Comparison of ENCODE assay signal across 9 mouse cellular contexts in the genomic region with DNA sequence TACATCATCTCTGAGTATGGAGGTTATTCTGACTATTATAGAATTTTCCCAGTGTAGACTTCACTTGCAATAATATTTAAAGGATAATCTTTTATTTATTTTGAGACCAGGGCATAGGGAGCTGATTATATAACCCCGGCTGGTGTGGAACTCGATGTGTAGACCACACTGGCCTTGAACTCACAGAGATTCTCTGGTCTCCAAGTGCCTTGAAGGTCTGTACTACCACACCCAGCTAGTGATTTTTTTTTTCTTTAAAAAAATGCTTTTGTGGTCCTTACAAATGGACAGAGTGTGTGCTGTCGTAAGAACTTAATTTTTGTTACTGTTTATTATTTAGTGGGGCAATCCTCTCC. TPM values are rescaled to one million over a fixed set of nuclear protein-coding genes. Genes with fewer than 3 reads are reported as not detected.
A peak's percentile ranks its signal among the peaks of the same experiment; 100 is the strongest.
DNase-seq lines count a peak whose midpoint lies in the region; ATAC-seq and TF ChIP-seq lines count a peak whose summit lies in the region.
"Had no signal": no experiment of that assay in that cellular context is flagged by ENCODE, and none has a peak within 500 bp of the region (broad histone marks: within the 10 kb centered on the region; RNA-seq: fewer than 3 reads in every experiment).

No protein-coding gene starts in this region.

- H3K4me2 ChIP-seq in heart, embryonic 13.5 days = peak overlapping the region; percentile 74
- H3K4me2 ChIP-seq in hindbrain, embryonic 11.5 days (replicated peaks; ENCODE audit: low read depth, low read length) = peak overlapping the region; percentile 67

- H3K4me3 ChIP-seq in heart, embryonic 13.5 days = peak overlapping the region; percentile 98
- H3K4me3 ChIP-seq in bone marrow macrophage, adult 2 months (ENCODE audit: insufficient read depth, low read length) = peak overlapping the region; percentile 27; the same call in 1 of the 2 replicates
- H3K4me3 ChIP-seq in hindbrain, embryonic 11.5 days (ENCODE audit: low read depth, low read length) = peak overlapping the region; percentile 98
- H3K4me3 ChIP-seq in midbrain, embryonic 10.5 days = peak overlapping the region; percentile 94

- no peak for TF ChIP-seq POLR2A in bone marrow macrophage, adult 2 months (IDR thresholded peaks at IDR 0.05; ENCODE audit: borderline replicate concordance, low read depth, low read length)

- no peak for TF ChIP-seq CTCF in bone marrow macrophage, adult 2 months (IDR thresholded peaks at IDR 0.05; ENCODE audit: low read depth, low read length)

- peak overlapping the region; percentile 99 for H3K9ac ChIP-seq in heart, embryonic 13.5 days
- H3K9ac ChIP-seq in hindbrain, embryonic 11.5 days (ENCODE audit: low read depth, low read length) = no peak overlapping the region

- 60% methylated on average over 3 of the region's 3 CpGs for WGBS in heart, embryonic 13.5 days
- WGBS in hindbrain, embryonic 11.5 days = 64% methylated on average over 3 of the region's 3 CpGs
- 74% methylated on average over 3 of the region's 3 CpGs for WGBS in midbrain, embryonic 10.5 days

- DNase-seq in heart, adult 9 months (ENCODE audit: low spot score in 2 of 2) = no peak
- DNase-seq in hindbrain, embryonic 11.5 days (ENCODE audit: low spot score) = no peak
- no peak for DNase-seq in midbrain, embryonic 10.5 days (ENCODE audit: low spot score)
- DNase-seq in left cerebral cortex, postnatal 36 days (ENCODE audit: low spot score in 2 of 2) = no peak
- no peak for DNase-seq in frontal cortex, postnatal 25 days (ENCODE audit: low spot score in 2 of 2)
- DNase-seq: spleen, adult 18-20 months had no signal

- H3K27ac ChIP-seq in heart, embryonic 13.5 days (replicated peaks) = no peak overlapping the region
- no peak overlapping the region for H3K27ac ChIP-seq in bone marrow macrophage, adult 2 months (ENCODE audit: insufficient read depth, low read depth, low read length)
- no peak overlapping the region for H3K27ac ChIP-seq in hindbrain, embryonic 11.5 days (ENCODE audit: low read depth, low read length)
- no peak overlapping the region for H3K27ac ChIP-seq in midbrain, embryonic 10.5 days (replicated peaks)

- no peaks in the 10 kb centered on the region for H3K36me3 ChIP-seq in heart, embryonic 13.5 days
- H3K36me3 ChIP-seq in hindbrain, embryonic 11.5 days (ENCODE audit: control insufficient read depth, insufficient read depth, low read length) = no peaks in the 10 kb centered on the region
- H3K36me3 ChIP-seq in midbrain, embryonic 10.5 days = peaks cover 9% of the 10 kb centered on the region

- H3K4me1 ChIP-seq in heart, embryonic 13.5 days = peaks cover 29% of the 10 kb centered on the region
- H3K4me1 ChIP-seq in bone marrow macrophage, adult 2 months (ENCODE audit: control insufficient read depth, insufficient read depth, low read length) = peaks cover 18% of the 10 kb centered on the region
- H3K4me1 ChIP-seq in hindbrain, embryonic 11.5 days (replicated peaks; ENCODE audit: control insufficient read depth, insufficient read depth, low read length) = no peaks in the 10 kb centered on the region; the same call in 1 of the 2 replicates
- H3K4me1 ChIP-seq in midbrain, embryonic 10.5 days = peaks cover 27% of the 10 kb centered on the region

- ATAC-seq in heart, embryonic 13.5 days (ENCODE audit: extremely low read depth, insufficient number of reproducible peaks, low FRiP score, low TSS enrichment) = no peak
- ATAC-seq in hindbrain, embryonic 11.5 days (ENCODE audit: low FRiP score) = no peak
- ATAC-seq in megakaryocyte-erythroid progenitor cell, adult 5-6 weeks (replicated peaks; ENCODE audit: low FRiP score, low TSS enrichment, poor library complexity, severe bottlenecking) = no peak

- intact Hi-C loops in left cerebral cortex, postnatal 36 days (cut with DNase I) = loop anchor here (2.0 to 5.0 kb wide), 2 partner anchors 82 to 131 kb away; a partner anchor contains a TSS

- H3K9me3 ChIP-seq in heart, embryonic 13.5 days = no peaks in the 10 kb centered on the region
- H3K9me3 ChIP-seq in hindbrain, embryonic 11.5 days (ENCODE audit: control insufficient read depth, low read length) = no peaks in the 10 kb centered on the region
- H3K9me3 ChIP-seq in midbrain, embryonic 10.5 days (replicated peaks) = no peaks in the 10 kb centered on the region

- H3K27me3 ChIP-seq in heart, embryonic 13.5 days (replicated peaks) = no peaks in the 10 kb centered on the region
- no peaks in the 10 kb centered on the region for H3K27me3 ChIP-seq in hindbrain, embryonic 11.5 days (ENCODE audit: control insufficient read depth, insufficient read depth, low read length)
- H3K27me3 ChIP-seq in midbrain, embryonic 10.5 days (ENCODE audit: low read depth, poor library complexity, severe bottlenecking) = no peaks in the 10 kb centered on the region

RNA-seq across cellular contexts. Expression of a gene that starts 3.1 kb away (rescaled TPM):
- 53.4 and 58.7 TPM in 2 replicates for polyA plus RNA-seq in heart, embryonic 13.5 days (2015; fragmentation: Nextera tagmentation; extraction: Ambion mirVana)
- 38.7 and 40.2 TPM in 2 replicates for polyA plus RNA-seq in bone marrow macrophage, adult 2 months (2012; ENCODE audit: insufficient read depth, insufficient read length, missing spikeins)
- polyA plus RNA-seq in hindbrain, embryonic 11.5 days (2014; fragmentation: Nextera tagmentation; extraction: Ambion mirVana) = 90.7 and 101 TPM in 2 replicates
- 58.0 and 67.2 TPM in 2 replicates for polyA plus RNA-seq in midbrain, embryonic 10.5 days (2016; fragmentation: Nextera tagmentation; extraction: Ambion mirVana)
- total RNA-seq in megakaryocyte-erythroid progenitor cell, adult 5-6 weeks (2014; fragmentation: Nextera tagmentation) = 62.9 and 73.2 TPM in 2 replicates
- 51.3 and 68.7 TPM in 2 replicates for total RNA-seq in megakaryocyte-erythroid progenitor cell, adult 5-6 weeks (2017)
- 100 to 1,000 TPM; 146 to 152 TPM for total RNA-seq in left cerebral cortex, postnatal 36 days (2021)

Comparison
In these comparisons a context has a peak if more than half of its experiments do, and no peak if none do; other contexts are left out.
1. H3K4me3 ChIP-seq: peak in every context shown above with its lines; median percentile 98 in heart, embryonic 13.5 days; 98 in hindbrain, embryonic 11.5 days; 94 in midbrain, embryonic 10.5 days; 27 in bone marrow macrophage, adult 2 months.